Mouse (Mus musculus) left cerebral cortex, postnatal 36 days (tissue): Measurements from ENCODE around the gene Nxf1. TPM values are rescaled to one million over a fixed set of nuclear protein-coding genes. Genes with fewer than 3 reads are reported as not detected.
"Not testable (repeated sequence)": the region's sequence is repeated elsewhere in the genome, so short reads cannot be mapped to it uniquely, and the experiment has no call there.

ENCODE experiments used
- DNase-seq, 2 experiments: peaks; one replicate each; pipeline ENCODE4 v3.0.0; 2021 to 2022; ENCODE audit warnings: low spot score in 2 of 2, mixed read lengths in 1 of 2
- intact Hi-C: fragments of 180-260 bp; cut with DNase I; formaldehyde crosslinking; loops from one replicate; pipeline ENCODE4 v1.15.1; 2025
- total RNA-seq, 2 experiments: library from RNA; stranded (reverse); gene quantifications; 2 replicates each; pipeline ENCODE4 v1.2.3; 2021

Nxf1 gene
- 10 to 100 TPM; 68.5 to 99.7 TPM for total RNA-seq

GRCm38 (mm10) chr19:8756635-8757387, at the start of gene Nxf1:
TSS of gene Nxf1 (plus strand) at chr19:8757073.
- intact Hi-C loops = no loop called here
- DNase-seq = peak; percentile 90 to 93

GRCm38 (mm10) chr19:8708954-8709353, 47.9 kb upstream of the Nxf1 start:
- no peak for DNase-seq
- intact Hi-C loops = no loop called here

- intact Hi-C loops = loop anchor here (5.0 kb wide), 1 partner anchor 48 kb away; the partner anchor contains the start of gene Chrm1
- DNase-seq = no peak
Measured at GRCm38 (mm10) chr19:8710057-8710456, 46.8 kb upstream of the Nxf1 start.

GRCm38 (mm10) chr19:8711506-8711905, 45.4 kb upstream of the Nxf1 start:
- no peak for DNase-seq
- intact Hi-C loops = loop anchor here (5.0 kb wide), 1 partner anchor 49 kb away; the partner anchor contains the start of gene Chrm1

- intact Hi-C loops = loop anchor here (5.0 kb wide), 1 partner anchor 50 kb away; the partner anchor contains the start of gene Chrm1
- DNase-seq = no peak
Measured at GRCm38 (mm10) chr19:8711949-8712869, 44.7 kb upstream of the Nxf1 start.

GRCm38 (mm10) chr19:8712870-8713305, 44.0 kb upstream of the Nxf1 start:
- peak in 1 of 2 experiments; percentile 53 for DNase-seq
- intact Hi-C loops = loop anchor here (5.0 kb wide), 1 partner anchor 51 kb away; the partner anchor contains the start of gene Chrm1

- DNase-seq = peak; percentile 92
- intact Hi-C loops = loop anchor here (5.0 kb wide), 1 partner anchor 51 kb away; the partner anchor contains the start of gene Chrm1
Measured at GRCm38 (mm10) chr19:8713306-8713996, 43.4 kb upstream of the Nxf1 start.

GRCm38 (mm10) chr19:8713997-8714652, 42.7 kb upstream of the Nxf1 start:
- no peak for DNase-seq
- intact Hi-C loops = loop anchor here (5.0 kb wide), 1 partner anchor 52 kb away; the partner anchor contains the start of gene Chrm1

GRCm38 (mm10) chr19:8714653-8715481, 42.0 kb upstream of the Nxf1 start:
- DNase-seq = no peak

GRCm38 (mm10) chr19:8715868-8716766, 40.8 kb upstream of the Nxf1 start:
- intact Hi-C loops = no loop called here
- DNase-seq = no peak

More at GRCm38 (mm10) chr19:8714653-8715481, 42.0 kb upstream of the Nxf1 start:
- intact Hi-C loops = loop anchor here (5.0 kb wide), 1 partner anchor 53 kb away; the partner anchor contains the start of gene Chrm1

GRCm38 (mm10) chr19:8716767-8717475, 40.0 kb upstream of the Nxf1 start:
- intact Hi-C loops = no loop called here
- DNase-seq = no peak

GRCm38 (mm10) chr19:8718357-8718756, 38.5 kb upstream of the Nxf1 start:
- intact Hi-C loops = no loop called here
- DNase-seq = peak in 1 of 2 experiments; percentile 21

- DNase-seq, intact Hi-C loops: not testable (repeated sequence)
Measured at GRCm38 (mm10) chr19:8719037-8719436, 37.8 kb upstream of the Nxf1 start.

- no peak for DNase-seq
- intact Hi-C loops = no loop called here
Measured at GRCm38 (mm10) chr19:8721378-8721777, 35.5 kb upstream of the Nxf1 start.

- intact Hi-C loops = no loop called here
- DNase-seq = no peak
Measured at GRCm38 (mm10) chr19:8722021-8722420, 34.9 kb upstream of the Nxf1 start.

GRCm38 (mm10) chr19:8722559-8722906, 34.3 kb upstream of the Nxf1 start:
- DNase-seq = no peak
- intact Hi-C loops = no loop called here
